Mouse (Mus musculus): ENCODE results near the gene Cacna1s. TPM values are rescaled to one million over a fixed set of nuclear protein-coding genes. Genes with fewer than 3 reads are reported as not detected.

Cacna1s gene
- polyA plus RNA-seq, 1 experiment from 2014 or later: not detected

GRCm38 (mm10) chr1:136032961-136033360 lies 19.6 kb upstream of the Cacna1s start:
- TF ChIP-seq EP300 (IDR thresholded peaks at IDR 0.05; ENCODE audit: low read depth): no peak
- TF ChIP-seq CTCF (IDR thresholded peaks at IDR 0.05; ENCODE audit: low read depth): no peak
- no peaks in the 10 kb centered on the region for H3K4me1 ChIP-seq (ENCODE audit: insufficient read depth)
- H3K27me3 ChIP-seq (ENCODE audit: insufficient read depth, low read length): no peaks in the 10 kb centered on the region
- H3K36me3 ChIP-seq (replicated peaks; ENCODE audit: insufficient read depth, low read length): peaks cover 42% of the 10 kb centered on the region
- H3K4me3 ChIP-seq (ENCODE audit: low read depth, low read length): no peak overlapping the region
- WGBS (ENCODE audit: insufficient replicate concordance): 67% methylated on average over 7 of the region's 7 CpGs
- H3K27ac ChIP-seq (ENCODE audit: low read depth): no peak overlapping the region
- H3K9ac ChIP-seq (replicated peaks): no peak overlapping the region
- no peak overlapping the region for H3K4me2 ChIP-seq (ENCODE audit: low read depth, low read length)
- DNase-seq (no peak), ATAC-seq (no peak)
- H3K9me3 ChIP-seq (ENCODE audit: low read length): no peaks in the 10 kb centered on the region

GRCm38 (mm10) chr1:136038746-136039538 lies 13.6 kb upstream of the Cacna1s start:
- no peak for TF ChIP-seq CTCF (IDR thresholded peaks at IDR 0.05; ENCODE audit: low read depth)
- TF ChIP-seq EP300 (IDR thresholded peaks at IDR 0.05; ENCODE audit: low read depth): no peak
- no peak overlapping the region for H3K27ac ChIP-seq (ENCODE audit: low read depth)
- H3K9ac ChIP-seq (replicated peaks): no peak overlapping the region
- 75% methylated on average over 5 of the region's 5 CpGs for WGBS (ENCODE audit: insufficient replicate concordance)
- DNase-seq: no peak
- no peak overlapping the region for H3K4me2 ChIP-seq (ENCODE audit: low read depth, low read length)
- peaks cover 9% of the 10 kb centered on the region; the same call in 1 of the 2 replicates for H3K36me3 ChIP-seq (replicated peaks; ENCODE audit: insufficient read depth, low read length)
- no peak overlapping the region for H3K4me3 ChIP-seq (ENCODE audit: low read depth, low read length)
- H3K27me3 ChIP-seq (ENCODE audit: insufficient read depth, low read length): peaks cover 12% of the 10 kb centered on the region
- no peaks in the 10 kb centered on the region for H3K9me3 ChIP-seq (ENCODE audit: low read length)
- H3K4me1 ChIP-seq (ENCODE audit: insufficient read depth): no peaks in the 10 kb centered on the region
- ATAC-seq: no peak

GRCm38 (mm10) chr1:136040452-136040851 lies 12.1 kb upstream of the Cacna1s start:
- no peaks in the 10 kb centered on the region for H3K9me3 ChIP-seq (ENCODE audit: low read length)
- no peak overlapping the region for H3K4me3 ChIP-seq (ENCODE audit: low read depth, low read length)
- no peak overlapping the region for H3K9ac ChIP-seq (replicated peaks)
- ATAC-seq (no peak), DNase-seq (no peak)
- H3K27ac ChIP-seq (ENCODE audit: low read depth): no peak overlapping the region
- 21% methylated on average over 11 of the region's 11 CpGs for WGBS (ENCODE audit: insufficient replicate concordance)
- TF ChIP-seq CTCF (IDR thresholded peaks at IDR 0.05; ENCODE audit: low read depth) (no peak), EP300 (IDR thresholded peaks at IDR 0.05; ENCODE audit: low read depth) (no peak)
- H3K27me3 ChIP-seq (ENCODE audit: insufficient read depth, low read length): peaks cover 12% of the 10 kb centered on the region
- H3K4me2 ChIP-seq (ENCODE audit: low read depth, low read length): no peak overlapping the region
- no peaks in the 10 kb centered on the region for H3K36me3 ChIP-seq (replicated peaks; ENCODE audit: insufficient read depth, low read length)
- H3K4me1 ChIP-seq (ENCODE audit: insufficient read depth): no peaks in the 10 kb centered on the region

GRCm38 (mm10) chr1:136040874-136041273 lies 11.7 kb upstream of the Cacna1s start:
- ATAC-seq: no peak
- peaks cover 12% of the 10 kb centered on the region for H3K27me3 ChIP-seq (ENCODE audit: insufficient read depth, low read length)
- WGBS (ENCODE audit: insufficient replicate concordance): 44% methylated on average over 4 of the region's 4 CpGs

GRCm38 (mm10) chr1:136045774-136046173 lies 6.8 kb upstream of the Cacna1s start:
- ATAC-seq: no peak
- Histone ChIP-seq H3K4me3 (ENCODE audit: low read depth, low read length) (no peak overlapping the region), H3K36me3 (replicated peaks; ENCODE audit: insufficient read depth, low read length) (no peaks in the 10 kb centered on the region), H3K4me2 (ENCODE audit: low read depth, low read length) (no peak overlapping the region), H3K27ac (ENCODE audit: low read depth) (no peak overlapping the region), H3K27me3 (ENCODE audit: insufficient read depth, low read length) (peaks cover 32% of the 10 kb centered on the region), H3K9me3 (ENCODE audit: low read length) (no peaks in the 10 kb centered on the region), H3K9ac (replicated peaks) (no peak overlapping the region), H3K4me1 (ENCODE audit: insufficient read depth) (no peaks in the 10 kb centered on the region)
- DNase-seq: peak; percentile 66
- TF ChIP-seq EP300 (IDR thresholded peaks at IDR 0.05; ENCODE audit: low read depth) (no peak), CTCF (IDR thresholded peaks at IDR 0.05; ENCODE audit: low read depth) (peak; percentile 85)
- WGBS (ENCODE audit: insufficient replicate concordance): 13% methylated on average over 4 of the region's 4 CpGs

More at GRCm38 (mm10) chr1:136040874-136041273, 11.7 kb upstream of the Cacna1s start:
- H3K4me1 ChIP-seq (ENCODE audit: insufficient read depth): no peaks in the 10 kb centered on the region
- no peak for DNase-seq
- H3K4me2 ChIP-seq (ENCODE audit: low read depth, low read length): no peak overlapping the region
- H3K27ac ChIP-seq (ENCODE audit: low read depth): no peak overlapping the region
- no peak overlapping the region for H3K9ac ChIP-seq (replicated peaks)
- H3K36me3 ChIP-seq (replicated peaks; ENCODE audit: insufficient read depth, low read length): no peaks in the 10 kb centered on the region
- H3K9me3 ChIP-seq (ENCODE audit: low read length): no peaks in the 10 kb centered on the region
- no peak overlapping the region for H3K4me3 ChIP-seq (ENCODE audit: low read depth, low read length)
- no peak for TF ChIP-seq CTCF (IDR thresholded peaks at IDR 0.05; ENCODE audit: low read depth)
- no peak for TF ChIP-seq EP300 (IDR thresholded peaks at IDR 0.05; ENCODE audit: low read depth)

GRCm38 (mm10) chr1:136047432-136047831 lies 5.1 kb upstream of the Cacna1s start:
- TF ChIP-seq CTCF (IDR thresholded peaks at IDR 0.05; ENCODE audit: low read depth) (peak; percentile 74), EP300 (IDR thresholded peaks at IDR 0.05; ENCODE audit: low read depth) (no peak)
- H3K9me3 ChIP-seq (ENCODE audit: low read length): no peaks in the 10 kb centered on the region
- H3K27me3 ChIP-seq (ENCODE audit: insufficient read depth, low read length): peaks cover 36% of the 10 kb centered on the region
- DNase-seq (peak; percentile 31), ATAC-seq (no peak)
- H3K27ac ChIP-seq (ENCODE audit: low read depth): no peak overlapping the region
- 2% methylated on average over 2 of the region's 2 CpGs for WGBS (ENCODE audit: insufficient replicate concordance)
- H3K4me2 ChIP-seq (ENCODE audit: low read depth, low read length): no peak overlapping the region
- no peaks in the 10 kb centered on the region for H3K36me3 ChIP-seq (replicated peaks; ENCODE audit: insufficient read depth, low read length)
- no peaks in the 10 kb centered on the region for H3K4me1 ChIP-seq (ENCODE audit: insufficient read depth)
- no peak overlapping the region for H3K9ac ChIP-seq (replicated peaks)
- H3K4me3 ChIP-seq (ENCODE audit: low read depth, low read length): no peak overlapping the region
